Mouse (Mus musculus): Measurements from ENCODE around the gene Slc2a9.

GRCm38 (mm10) chr5:38520838-38521237 is 17.9 kb upstream of the Slc2a9 start:
- TF ChIP-seq GATA1 (IDR thresholded peaks at IDR 0.05; ENCODE audit: low read length): no peak
- TF ChIP-seq TAL1 (IDR thresholded peaks at IDR 0.05; ENCODE audit: low read length): no peak

Measured in erythroblast, embryonic 14.5 days (primary cell).